Mouse (Mus musculus): Measurements from ENCODE around the gene Asb15. TPM values are rescaled to one million over a fixed set of nuclear protein-coding genes. Genes with fewer than 3 reads are reported as not detected.

The Asb15 gene
- 10 to 100 TPM; 61.5 to 83.0 (median 66.8) TPM for total RNA-seq (2022)

DNA sequence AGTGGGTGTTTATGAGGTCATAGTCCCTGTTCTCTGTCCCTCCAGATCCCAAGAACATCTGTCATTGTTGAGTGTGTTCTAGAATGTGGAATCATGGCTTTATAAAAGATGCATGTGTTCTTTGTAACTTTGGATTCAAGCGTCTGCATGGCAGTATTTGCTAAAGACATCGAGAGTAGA, at the start of gene Asb15:
TSS of gene Asb15 (plus strand) at position 81 of the 180 bp plus-strand sequence.
- DNase-seq (ENCODE audit: low spot score in 2 of 2): no peak

GRCm38 (mm10) chr6:24486530-24486929, 41.4 kb upstream of the Asb15 start:
- DNase-seq (ENCODE audit: low spot score in 2 of 2): no peak

GRCm38 (mm10) chr6:24490341-24490740, 37.6 kb upstream of the Asb15 start:
- DNase-seq (ENCODE audit: low spot score in 2 of 2): no peak

DNA sequence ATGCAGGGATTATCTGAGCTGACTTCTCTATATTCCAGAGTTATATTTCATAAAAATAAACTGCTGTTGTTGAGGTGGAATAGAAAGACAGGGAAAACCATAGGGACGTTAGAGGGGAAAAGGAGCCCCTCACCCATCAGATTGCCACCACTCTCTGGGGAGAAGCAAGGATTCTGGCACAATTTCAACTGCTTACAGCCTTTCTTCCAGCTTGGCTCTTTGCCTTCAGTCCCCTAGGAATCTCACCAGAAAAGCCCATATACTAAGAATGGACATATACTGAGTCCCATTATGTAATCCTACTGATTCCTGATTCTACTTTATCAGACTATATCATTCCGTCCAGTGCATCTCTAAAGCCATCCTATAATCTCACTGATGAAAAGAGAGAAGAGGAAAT, 23.8 kb upstream of the Asb15 start:
- DNase-seq (ENCODE audit: low spot score in 2 of 2): no peak

DNA sequence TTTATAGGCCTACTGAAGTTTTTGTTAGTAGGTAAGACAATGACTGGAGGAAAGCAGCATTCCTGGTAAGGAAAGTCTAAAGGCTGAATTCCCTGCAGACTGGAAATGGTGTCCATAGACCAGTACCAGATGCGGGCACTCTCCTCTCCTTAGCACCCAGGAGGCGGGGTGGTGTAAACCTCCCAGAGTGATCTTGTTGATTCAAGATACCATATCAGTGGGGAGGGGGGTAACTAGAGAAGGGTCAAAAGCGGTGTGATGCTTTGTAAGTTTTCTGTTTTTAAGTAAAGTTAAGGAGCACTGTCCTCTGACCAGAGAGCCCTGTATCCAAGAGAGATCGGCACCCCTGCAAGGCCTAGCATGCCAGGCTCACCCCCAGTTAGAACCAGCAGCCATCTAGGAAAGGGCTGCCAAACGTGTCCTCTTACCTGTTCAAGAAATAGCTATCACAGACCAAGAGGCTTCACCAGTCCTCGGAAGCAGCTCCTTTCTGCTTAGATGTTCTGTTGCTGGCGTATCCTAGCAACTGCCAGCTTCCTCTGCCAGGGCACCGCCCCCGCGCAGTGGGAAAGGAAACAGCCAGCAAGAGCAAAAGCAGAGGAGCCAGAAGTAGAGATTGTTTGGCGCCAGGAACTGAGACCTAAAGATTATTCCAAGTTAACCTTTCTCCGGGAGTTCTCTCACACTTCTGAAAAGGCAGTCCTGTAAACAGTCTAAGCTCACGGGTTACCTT, 13.2 kb upstream of the Asb15 start, which contains the start of gene Iqub:
TSS of gene Iqub (minus strand) at position 516 of the 733 bp plus-strand sequence.
- DNase-seq (ENCODE audit: low spot score in 2 of 2): peak in 1 of 2 experiments; percentile 11

DNA sequence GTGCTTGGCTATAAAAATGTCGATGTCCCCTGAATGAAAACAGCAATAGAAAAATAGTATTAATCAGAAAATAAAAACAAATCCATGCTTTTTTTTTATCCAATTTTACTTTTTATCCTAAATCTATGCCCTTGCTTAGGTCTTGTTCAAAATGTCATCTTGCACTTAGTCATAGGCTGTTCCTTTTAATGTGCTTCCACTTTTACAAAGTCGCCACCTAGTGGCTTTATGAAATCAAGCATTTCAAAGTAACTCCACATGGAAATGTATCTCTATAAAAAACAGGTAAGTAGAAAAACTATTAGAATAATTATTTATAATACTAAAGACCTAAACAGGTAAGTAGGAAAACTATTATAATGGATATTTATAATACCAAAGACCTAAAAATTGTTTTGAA, 11.7 kb upstream of the Asb15 start:
- DNase-seq (ENCODE audit: low spot score in 2 of 2): no peak

GRCm38 (mm10) chr6:24525705-24526104, 2.2 kb upstream of the Asb15 start:
- DNase-seq (ENCODE audit: low spot score in 2 of 2): no peak

DNA sequence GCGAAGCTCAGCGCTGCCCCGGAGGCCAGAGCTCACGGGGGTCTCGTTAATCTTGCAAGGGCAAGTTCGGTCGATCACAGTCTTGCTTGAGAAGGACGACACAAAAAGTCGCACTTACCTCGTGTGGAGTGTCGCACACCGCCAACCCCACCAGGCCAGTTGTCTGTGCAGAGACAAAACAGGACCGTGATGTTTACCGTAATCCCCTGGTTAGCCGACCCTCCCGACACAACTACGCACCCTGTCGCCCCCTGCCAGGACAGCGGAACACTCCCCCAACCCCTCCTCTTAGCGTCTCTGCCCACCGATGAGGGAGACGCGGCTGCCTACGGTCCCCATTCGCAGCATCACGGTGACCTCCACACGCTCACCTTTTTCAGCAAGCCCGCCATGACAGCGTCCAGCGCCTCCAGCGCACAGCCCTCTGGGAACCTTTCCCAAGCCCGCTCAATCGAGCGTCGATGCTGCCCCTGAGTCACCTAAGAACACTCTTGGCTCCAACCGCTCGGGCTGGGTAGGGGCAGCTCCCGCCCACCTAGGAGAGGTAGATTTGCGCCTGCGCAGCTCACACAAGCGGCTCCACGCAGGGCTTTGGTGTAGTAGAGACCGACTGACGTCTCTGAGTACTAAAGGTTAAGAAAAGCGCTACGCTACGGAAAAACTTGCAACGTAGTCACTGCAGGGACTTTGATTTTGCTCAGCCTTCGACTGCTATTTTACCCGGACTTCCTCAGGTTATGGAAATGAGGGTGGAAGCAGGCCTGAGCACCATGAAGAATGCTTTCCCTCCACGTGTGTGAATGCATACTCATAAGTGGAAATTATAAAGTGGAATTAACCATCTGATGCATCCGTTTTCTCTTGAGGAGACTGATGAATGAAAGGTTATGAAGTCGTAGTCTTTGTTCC, 535 bp upstream of the Asb15 start, which contains the start of gene Ndufa5:
TSS of gene Ndufa5 (minus strand) at position 859 of the 909 bp plus-strand sequence.
- peak; percentile 87 to 93 for DNase-seq (ENCODE audit: low spot score in 2 of 2)

DNA sequence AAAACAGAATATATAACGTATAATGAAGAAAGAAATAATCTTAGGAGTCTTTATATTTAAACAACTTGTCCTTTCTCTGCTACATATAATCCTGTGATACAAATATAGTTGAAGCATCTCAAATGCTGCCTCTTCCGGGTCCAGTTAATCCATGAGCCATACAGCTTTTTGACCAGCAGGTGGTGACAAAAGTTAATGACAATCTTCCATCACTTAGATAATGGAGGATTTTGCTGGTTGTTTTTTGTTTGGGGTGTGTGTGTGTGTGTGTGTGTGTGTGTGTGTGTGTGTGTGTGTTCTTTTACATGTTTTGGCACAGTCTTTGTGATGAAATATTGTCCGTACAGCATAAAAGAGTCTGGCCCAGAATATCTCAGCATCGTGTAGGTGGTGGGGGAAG, 2.2 kb downstream of the Asb15 start:
- DNase-seq (ENCODE audit: low spot score in 2 of 2): no peak

- no peak for DNase-seq (ENCODE audit: low spot score in 2 of 2)
These were observed 2.9 kb downstream of the Asb15 start for GRCm38 (mm10) chr6:24530711-24531420.

- DNase-seq (ENCODE audit: low spot score in 2 of 2): no peak
These were observed 4.9 kb downstream of the Asb15 start for GRCm38 (mm10) chr6:24532804-24533203.

DNA sequence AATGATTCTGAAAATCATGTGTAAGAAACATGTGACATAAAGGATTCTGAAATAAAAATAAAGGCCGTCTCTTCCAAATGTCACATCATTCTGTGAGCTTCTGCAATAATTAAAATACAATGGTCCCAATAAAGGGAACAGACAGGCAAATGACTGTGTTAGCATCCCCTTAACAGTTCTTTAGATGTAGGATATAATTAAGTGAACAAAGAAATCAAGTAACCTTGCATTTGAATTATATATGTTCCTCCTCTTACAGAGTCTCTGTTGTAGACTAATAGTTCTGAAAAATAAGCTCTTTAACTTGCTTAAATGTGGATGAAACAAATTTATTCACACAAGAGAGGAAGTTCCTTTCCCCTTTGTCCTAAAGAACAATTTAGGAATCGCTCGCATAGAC, 10.5 kb downstream of the Asb15 start:
- DNase-seq (ENCODE audit: low spot score in 2 of 2): no peak

- no peak for DNase-seq (ENCODE audit: low spot score in 2 of 2)
These were observed 12.2 kb downstream of the Asb15 start for GRCm38 (mm10) chr6:24540106-24540505.

DNA sequence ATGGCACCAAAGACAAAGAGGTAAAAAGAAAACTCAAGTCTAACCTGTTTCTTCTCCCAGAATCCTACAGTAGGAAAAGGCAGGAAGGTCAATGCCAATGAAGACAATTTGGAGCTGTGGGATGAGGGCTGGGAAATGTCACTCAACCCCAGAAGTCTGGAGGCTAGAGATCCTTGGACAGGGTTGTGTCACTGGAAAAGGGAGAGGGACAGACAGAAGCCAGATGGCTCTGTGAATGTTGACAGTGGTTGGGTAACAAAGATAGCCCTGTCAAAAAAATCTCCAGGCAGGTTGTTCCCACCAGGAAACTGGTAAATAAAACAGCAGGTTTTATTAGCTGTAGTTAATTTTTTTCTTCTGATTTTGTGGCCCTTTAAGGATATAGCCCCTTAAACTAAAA, 14.4 kb downstream of the Asb15 start:
- no peak for DNase-seq (ENCODE audit: low spot score in 2 of 2)

- no peak for DNase-seq (ENCODE audit: low spot score in 2 of 2)
These were observed 15.2 kb downstream of the Asb15 start for GRCm38 (mm10) chr6:24543119-24543591.

GRCm38 (mm10) chr6:24546716-24547420, 18.9 kb downstream of the Asb15 start:
- no peak for DNase-seq (ENCODE audit: low spot score in 2 of 2)

- no peak for DNase-seq (ENCODE audit: low spot score in 2 of 2)
These were observed 21.9 kb downstream of the Asb15 start for GRCm38 (mm10) chr6:24549801-24550200.

- peak in 1 of 2 experiments; percentile 45 for DNase-seq (ENCODE audit: low spot score in 2 of 2)
These were observed 24.1 kb downstream of the Asb15 start for GRCm38 (mm10) chr6:24552046-24552445.

DNA sequence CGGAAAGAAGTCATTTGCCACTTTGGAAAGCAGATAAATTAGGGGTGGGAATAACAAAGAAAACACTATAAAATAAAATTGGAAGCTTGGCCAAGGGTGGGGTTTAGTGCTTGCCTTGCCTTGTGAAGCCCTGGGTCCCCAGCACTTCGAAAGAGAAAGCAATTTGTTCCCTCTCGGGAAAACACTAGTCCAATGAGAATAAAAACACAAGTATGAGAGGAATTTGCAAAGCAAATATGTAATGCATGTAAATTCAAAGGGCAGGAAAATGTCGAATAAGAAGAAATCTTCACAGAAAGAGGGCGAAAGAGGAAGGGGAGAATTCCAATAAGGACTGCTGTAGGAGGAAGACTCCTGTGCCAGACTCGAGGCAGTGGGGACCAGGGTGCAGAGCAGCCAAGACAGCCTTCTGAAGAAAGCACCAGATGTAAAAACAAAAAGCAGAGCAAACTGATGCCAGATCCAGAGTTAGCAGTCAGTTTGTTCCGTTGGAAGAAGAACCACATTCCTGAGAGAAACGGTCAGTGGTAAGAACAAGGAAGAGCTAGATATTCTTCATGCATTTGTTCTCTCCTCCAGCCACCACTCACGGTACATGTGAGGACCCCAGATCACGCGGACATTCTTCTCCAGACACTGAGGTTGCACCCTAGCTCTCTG, 26.6 kb downstream of the Asb15 start:
- DNase-seq (ENCODE audit: low spot score in 2 of 2): no peak

GRCm38 (mm10) chr6:24555488-24555887, 27.5 kb downstream of the Asb15 start:
- DNase-seq (ENCODE audit: low spot score in 2 of 2): no peak

DNA sequence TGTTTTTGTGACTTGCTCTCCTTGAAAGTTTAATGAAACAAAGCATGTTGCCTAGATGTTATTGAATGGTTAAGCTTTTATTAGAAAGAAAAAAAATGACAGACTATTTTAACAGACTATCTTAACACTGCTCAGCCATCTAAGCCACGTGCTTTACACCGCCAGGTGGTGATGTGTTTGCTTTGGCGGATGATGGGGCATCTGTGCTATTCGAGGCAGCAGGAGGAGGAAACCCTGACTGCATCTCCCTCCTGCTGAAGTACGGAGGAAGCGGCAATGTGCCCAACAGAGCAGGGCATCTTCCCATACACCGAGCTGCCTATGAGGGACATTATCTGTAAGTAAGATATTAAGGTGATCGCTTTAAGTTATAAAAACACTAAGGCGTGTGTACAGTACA, 36.1 kb downstream of the Asb15 start:
- DNase-seq (ENCODE audit: low spot score in 2 of 2): no peak

Measured in gastrocnemius, adult 8-10 months (tissue).